Mouse (Mus musculus) liver, embryonic 11.5 days (tissue): ENCODE results near the gene B3gat1. TPM values are rescaled to one million over a fixed set of nuclear protein-coding genes. Genes with fewer than 3 reads are reported as not detected.

Experiments
- ATAC-seq: fragments of 200-750 bp; cut with Nextera tagmentation; replicated peaks from 2 replicates; pipeline ENCODE4 v1.8.0; 2017; ENCODE audit warnings: moderate number of reproducible peaks, mild to moderate bottlenecking, moderate TSS enrichment, moderate library complexity; ENCODE audit not compliant: low FRiP score
- DNase-seq: peaks from one replicate; pipeline ENCODE4 v3.0.0-alpha.2; 2017; ENCODE audit warnings: low spot score
- H3K27ac ChIP-seq: fragments of 300-500 bp; sonication (generic); 2 replicates; pipeline ENCODE4 v1.5.1; 2014; ENCODE audit warnings: mild to moderate bottlenecking, low read depth, low read length, control low read depth
- H3K27me3 ChIP-seq: fragments of 300-500 bp; sonication (generic); replicated peaks from 2 replicates; pipeline ENCODE4 v1.6.1; 2014; ENCODE audit warnings: low read length, mixed read lengths; ENCODE audit not compliant: control insufficient read depth, insufficient read depth
- H3K36me3 ChIP-seq: fragments of 300-500 bp; sonication (generic); 2 replicates; pipeline ENCODE4 v1.6.1; 2014; ENCODE audit warnings: mild to moderate bottlenecking, low read length, moderate library complexity, mixed read lengths; ENCODE audit not compliant: control insufficient read depth, insufficient read depth
- H3K4me1 ChIP-seq: fragments of 300-500 bp; sonication (generic); replicated peaks from 2 replicates; pipeline ENCODE4 v1.6.1; 2014; ENCODE audit warnings: low read length, mixed read lengths; ENCODE audit not compliant: control insufficient read depth, insufficient read depth
- H3K4me2 ChIP-seq: fragments of 300-500 bp; sonication (generic); 2 replicates; pipeline ENCODE4 v1.6.1; 2014; ENCODE audit warnings: mild to moderate bottlenecking, control low read depth, moderate library complexity
- H3K4me3 ChIP-seq: fragments of 300-500 bp; sonication (generic); 2 replicates; pipeline ENCODE4 v1.5.1; 2014; ENCODE audit warnings: low read depth, low read length, control low read depth
- H3K9ac ChIP-seq: fragments of 300-500 bp; sonication (generic); 2 replicates; pipeline ENCODE4 v1.6.1; 2014; ENCODE audit warnings: low read depth, low read length, control low read depth
- H3K9me3 ChIP-seq: fragments of 300-500 bp; sonication (generic); 2 replicates; pipeline ENCODE4 v1.6.1; 2016; ENCODE audit warnings: low read length, inconsistent platforms, mixed read lengths; ENCODE audit not compliant: control insufficient read depth
- WGBS: fragments of 180-500 bp; shearing (Covaris S2); extraction: QIAGEN DNeasy Blood & Tissue Kit; methylation state at CpG from one replicate; pipeline ENCODE4 v1.1.7; 2014; 5-methylcytosine and 5-hydroxymethylcytosine counted together
- polyA plus RNA-seq: library from polyadenylated mRNA; unstranded; fragments of >200 nt; fragmentation: Nextera tagmentation; extraction: Ambion mirVana; gene quantifications from 2 replicates; pipeline ENCODE4 v1.2.1, GENCODE M21; 2014

B3gat1 gene
- polyA plus RNA-seq, 1 experiment from 2014 or later: not detected

GRCm38 (mm10) chr9:26721771-26722170 is 11.8 kb upstream of the B3gat1 start:
- Histone ChIP-seq H3K4me2 (no peak overlapping the region), H3K36me3 (no peaks in the 10 kb centered on the region), H3K4me1 (no peaks in the 10 kb centered on the region), H3K9ac (no peak overlapping the region), H3K4me3 (no peak overlapping the region), H3K27me3 (no peaks in the 10 kb centered on the region), H3K9me3 (no peaks in the 10 kb centered on the region), H3K27ac (no peak overlapping the region)
- DNase-seq (no peak), ATAC-seq (no peak)
- 78% methylated on average over 7 of the region's 7 CpGs for WGBS

GRCm38 (mm10) chr9:26725709-26726108 is 7.8 kb upstream of the B3gat1 start:
- 86% methylated on average over 3 of the region's 3 CpGs for WGBS
- DNase-seq: no peak
- Histone ChIP-seq H3K27me3 (no peaks in the 10 kb centered on the region), H3K4me2 (no peak overlapping the region), H3K4me3 (no peak overlapping the region), H3K9ac (no peak overlapping the region), H3K27ac (no peak overlapping the region), H3K9me3 (no peaks in the 10 kb centered on the region), H3K36me3 (no peaks in the 10 kb centered on the region), H3K4me1 (no peaks in the 10 kb centered on the region)
- no peak for ATAC-seq

- Histone ChIP-seq H3K9me3 (no peaks in the 10 kb centered on the region), H3K4me1 (no peaks in the 10 kb centered on the region), H3K9ac (no peak overlapping the region), H3K4me2 (no peak overlapping the region), H3K4me3 (no peak overlapping the region), H3K27me3 (peaks cover 5% of the 10 kb centered on the region), H3K27ac (no peak overlapping the region), H3K36me3 (no peaks in the 10 kb centered on the region)
- DNase-seq (no peak), ATAC-seq (no peak)
- 40% methylated on average over 2 of the region's 2 CpGs for WGBS
These were observed 6.1 kb upstream of the B3gat1 start for GRCm38 (mm10) chr9:26727445-26727844.

GRCm38 (mm10) chr9:26728556-26728955 is 5.0 kb upstream of the B3gat1 start:
- no peak for ATAC-seq
- Histone ChIP-seq H3K9ac (no peak overlapping the region), H3K4me3 (no peak overlapping the region), H3K4me2 (no peak overlapping the region), H3K27me3 (peaks cover 15% of the 10 kb centered on the region), H3K36me3 (no peaks in the 10 kb centered on the region), H3K9me3 (no peaks in the 10 kb centered on the region), H3K4me1 (no peaks in the 10 kb centered on the region), H3K27ac (no peak overlapping the region)
- WGBS: 69% methylated on average over 2 of the region's 2 CpGs
- DNase-seq: no peak

- H3K9ac ChIP-seq: no peak overlapping the region
- peaks cover 37% of the 10 kb centered on the region for H3K27me3 ChIP-seq
- ATAC-seq (no peak; the same call in 1 of the 2 replicates), DNase-seq (no peak)
- WGBS: 6% methylated on average over 37 of the region's 37 CpGs
- no peaks in the 10 kb centered on the region for H3K4me1 ChIP-seq
- H3K27ac ChIP-seq: no peak overlapping the region
- H3K4me2 ChIP-seq: peak overlapping the region; percentile 67
- H3K36me3 ChIP-seq: no peaks in the 10 kb centered on the region
- H3K9me3 ChIP-seq: no peaks in the 10 kb centered on the region
- H3K4me3 ChIP-seq: peak overlapping the region; percentile 48
These were observed 458 bp downstream of the B3gat1 start for GRCm38 (mm10) chr9:26733986-26734385.

- ATAC-seq: no peak
- 75% methylated on average over 5 of the region's 5 CpGs for WGBS
- no peak overlapping the region for H3K27ac ChIP-seq
- no peaks in the 10 kb centered on the region for H3K9me3 ChIP-seq
- DNase-seq: no peak
- peaks cover 32% of the 10 kb centered on the region for H3K27me3 ChIP-seq
- H3K4me1 ChIP-seq: no peaks in the 10 kb centered on the region
- no peak overlapping the region for H3K4me2 ChIP-seq
- H3K4me3 ChIP-seq: no peak overlapping the region
- H3K9ac ChIP-seq: no peak overlapping the region
- no peaks in the 10 kb centered on the region for H3K36me3 ChIP-seq
These were observed 3.6 kb downstream of the B3gat1 start for GRCm38 (mm10) chr9:26737116-26737515.

- H3K9me3 ChIP-seq: no peaks in the 10 kb centered on the region
- H3K27ac ChIP-seq: no peak overlapping the region
- H3K27me3 ChIP-seq: no peaks in the 10 kb centered on the region
- no peak overlapping the region for H3K9ac ChIP-seq
- no peaks in the 10 kb centered on the region for H3K4me1 ChIP-seq
- no peak overlapping the region for H3K4me3 ChIP-seq
- H3K36me3 ChIP-seq: no peaks in the 10 kb centered on the region
- DNase-seq (no peak), ATAC-seq (no peak)
- WGBS: 81% methylated on average over 3 of the region's 3 CpGs
- no peak overlapping the region for H3K4me2 ChIP-seq
These were observed 9.3 kb downstream of the B3gat1 start for GRCm38 (mm10) chr9:26742817-26743216.

GRCm38 (mm10) chr9:26747121-26747520 is 13.6 kb downstream of the B3gat1 start:
- H3K4me2 ChIP-seq: no peak overlapping the region
- 53% methylated on average over 4 of the region's 4 CpGs for WGBS
- no peak for DNase-seq

GRCm38 (mm10) chr9:26748893-26749292 is 15.4 kb downstream of the B3gat1 start:
- no peak overlapping the region for H3K9ac ChIP-seq
- H3K27ac ChIP-seq: no peak overlapping the region
- no peaks in the 10 kb centered on the region for H3K4me1 ChIP-seq
- WGBS: 76% methylated on average over 4 of the region's 4 CpGs
- H3K4me2 ChIP-seq: no peak overlapping the region
- H3K27me3 ChIP-seq: no peaks in the 10 kb centered on the region
- no peaks in the 10 kb centered on the region for H3K36me3 ChIP-seq
- no peaks in the 10 kb centered on the region for H3K9me3 ChIP-seq
- no peak overlapping the region for H3K4me3 ChIP-seq
- no peak for ATAC-seq
- DNase-seq: no peak

More at GRCm38 (mm10) chr9:26747121-26747520, 13.6 kb downstream of the B3gat1 start:
- H3K4me1 ChIP-seq: no peaks in the 10 kb centered on the region
- no peak for ATAC-seq
- no peak overlapping the region for H3K9ac ChIP-seq
- no peak overlapping the region for H3K4me3 ChIP-seq
- no peaks in the 10 kb centered on the region for H3K36me3 ChIP-seq
- no peaks in the 10 kb centered on the region for H3K9me3 ChIP-seq
- no peaks in the 10 kb centered on the region for H3K27me3 ChIP-seq
- H3K27ac ChIP-seq: no peak overlapping the region
